Comparison of ENCODE assay signal across 8 mouse cellular contexts in the genomic region with DNA sequence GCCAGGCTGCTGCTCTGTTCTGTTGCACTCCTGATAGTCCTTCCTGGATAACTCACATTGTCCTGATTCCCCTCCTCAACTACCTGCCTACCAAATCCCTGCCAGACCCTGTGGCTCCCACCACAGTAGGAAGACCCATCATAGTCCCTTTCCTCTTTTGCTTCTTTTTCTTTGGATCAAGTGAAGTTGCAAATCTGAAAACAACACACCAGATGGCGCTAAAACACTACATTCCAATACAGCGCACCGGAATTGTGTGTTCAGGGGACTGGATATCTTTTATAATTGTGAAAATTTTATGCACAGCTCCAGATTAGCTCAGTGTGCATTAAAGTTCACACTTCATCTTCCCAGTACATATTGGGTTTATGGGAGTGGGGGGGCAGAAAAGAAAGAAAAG. TPM values are rescaled to one million over a fixed set of nuclear protein-coding genes. Genes with fewer than 3 reads are reported as not detected.
DNase-seq lines count a peak whose midpoint lies in the region; ATAC-seq and TF ChIP-seq lines count a peak whose summit lies in the region.
"Had no signal": no experiment of that assay in that cellular context is flagged by ENCODE, and none has a peak within 500 bp of the region (broad histone marks: within the 10 kb centered on the region; RNA-seq: fewer than 3 reads in every experiment).

No protein-coding gene starts in this region.

- no peak overlapping the region for H3K4me3 ChIP-seq in liver, embryonic 14.5 days (ENCODE audit: insufficient read depth in 1 of 2, low read depth in 2 of 2, low read length in 2 of 2)
- H3K4me3 ChIP-seq in liver, embryonic 11.5 days (ENCODE audit: low read depth, low read length), result no peak overlapping the region
- no peak overlapping the region for H3K4me3 ChIP-seq in forebrain, embryonic 15.5 days
- no peak overlapping the region for H3K4me3 ChIP-seq in left cerebral cortex, adult 2 months
- no peak overlapping the region for H3K4me3 ChIP-seq in neural tube, embryonic 14.5 days (ENCODE audit: low read depth, low read length)
- H3K4me3 ChIP-seq: embryonic facial prominence, embryonic 12.5 days had no signal

- under 1% methylated on average over 3 of the region's 3 CpGs for WGBS in liver, embryonic 14.5 days (ENCODE audit: insufficient replicate concordance)
- WGBS in liver, embryonic 11.5 days, result 5% methylated on average over 3 of the region's 3 CpGs
- 1% methylated on average over 3 of the region's 3 CpGs for WGBS in forebrain, embryonic 15.5 days
- 3% methylated on average over 3 of the region's 3 CpGs for WGBS in neural tube, embryonic 14.5 days

- H3K4me2 ChIP-seq in liver, embryonic 14.5 days (ENCODE audit: low read depth), result no peak overlapping the region
- H3K4me2 ChIP-seq in liver, embryonic 11.5 days, result no peak overlapping the region
- H3K4me2 ChIP-seq in forebrain, embryonic 15.5 days (replicated peaks), result no peak overlapping the region
- H3K4me2 ChIP-seq in neural tube, embryonic 14.5 days (ENCODE audit: low read depth, low read length), result no peak overlapping the region
- H3K4me2 ChIP-seq: embryonic facial prominence, embryonic 12.5 days had no signal

- ATAC-seq in liver, embryonic 14.5 days (ENCODE audit: insufficient read depth), result no peak
- no peak for ATAC-seq in liver, embryonic 11.5 days (replicated peaks; ENCODE audit: low FRiP score)
- ATAC-seq in forebrain, embryonic 15.5 days (replicated peaks), result peak; percentile 76
- peak; percentile 85 for ATAC-seq in neural tube, embryonic 14.5 days (ENCODE audit: low read depth)

- H3K9ac ChIP-seq in liver, embryonic 14.5 days (replicated peaks), result no peak overlapping the region
- H3K9ac ChIP-seq in liver, embryonic 11.5 days (ENCODE audit: low read depth, low read length), result no peak overlapping the region
- H3K9ac ChIP-seq in forebrain, embryonic 15.5 days (replicated peaks), result no peak overlapping the region
- no peak overlapping the region for H3K9ac ChIP-seq in neural tube, embryonic 14.5 days (replicated peaks; ENCODE audit: low read depth, low read length)
- H3K9ac ChIP-seq: embryonic facial prominence, embryonic 12.5 days had no signal

- no peak for DNase-seq in liver, embryonic 14.5 days (ENCODE audit: low read depth in 3 of 3, low spot score in 3 of 3)
- DNase-seq in liver, embryonic 11.5 days (ENCODE audit: low spot score), result no peak
- DNase-seq in c-Kit-positive CD71-negative TER-119-negative erythroid progenitor cells, embryonic 14.5 days (ENCODE audit: low read depth), result peak; percentile 13
- DNase-seq in left cerebral cortex, adult 2 months (ENCODE audit: extremely low spot score in 1 of 2, low spot score in 2 of 2), result peak; percentile 30 to 31
- no peak for DNase-seq in B cell, adult 2 months

- H3K27ac ChIP-seq in liver, embryonic 14.5 days, result no peak overlapping the region
- H3K27ac ChIP-seq in liver, embryonic 11.5 days (ENCODE audit: low read depth, low read length), result no peak overlapping the region
- no peak overlapping the region for H3K27ac ChIP-seq in forebrain, embryonic 15.5 days (replicated peaks)
- no peak overlapping the region for H3K27ac ChIP-seq in left cerebral cortex, adult 2 months
- no peak overlapping the region for H3K27ac ChIP-seq in neural tube, embryonic 14.5 days (ENCODE audit: low read depth, low read length)
- H3K27ac ChIP-seq: embryonic facial prominence, embryonic 12.5 days had no signal

- TF ChIP-seq EP300 in liver, embryonic 14.5 days (IDR thresholded peaks at IDR 0.05; ENCODE audit: low read depth), result no peak

- no peaks in the 10 kb centered on the region for H3K36me3 ChIP-seq in liver, embryonic 14.5 days (replicated peaks; ENCODE audit: control insufficient read depth, insufficient read depth, low read depth)
- H3K36me3 ChIP-seq in liver, embryonic 11.5 days (ENCODE audit: control insufficient read depth, insufficient read depth, low read length), result no peaks in the 10 kb centered on the region
- no peaks in the 10 kb centered on the region for H3K36me3 ChIP-seq in forebrain, embryonic 15.5 days
- H3K36me3 ChIP-seq in neural tube, embryonic 14.5 days (ENCODE audit: control insufficient read depth, insufficient read depth, low read length), result no peaks in the 10 kb centered on the region
- H3K36me3 ChIP-seq: embryonic facial prominence, embryonic 12.5 days had no signal

- intact Hi-C loops in left cerebral cortex, adult 2 months (cut with DNase I), result loop anchor here (10.0 kb wide), 2 partner anchors 329 to 1519 kb away; no protein-coding TSS in a partner anchor

- no peaks in the 10 kb centered on the region for H3K9me3 ChIP-seq in liver, embryonic 14.5 days (ENCODE audit: control insufficient read depth, low read length)
- H3K9me3 ChIP-seq in liver, embryonic 11.5 days (ENCODE audit: control insufficient read depth, low read length), result no peaks in the 10 kb centered on the region
- no peaks in the 10 kb centered on the region for H3K9me3 ChIP-seq in forebrain, embryonic 15.5 days
- H3K9me3 ChIP-seq in neural tube, embryonic 14.5 days (ENCODE audit: control insufficient read depth, low read length), result no peaks in the 10 kb centered on the region
- H3K9me3 ChIP-seq: embryonic facial prominence, embryonic 12.5 days had no signal

- TF ChIP-seq CTCF in liver, embryonic 14.5 days (IDR thresholded peaks at IDR 0.05; ENCODE audit: low read depth), result peak; percentile 44; the same call in 1 of the 2 replicates
- peak; percentile 72 for TF ChIP-seq CTCF in left cerebral cortex, adult 2 months (IDR thresholded peaks at IDR 0.05)

- H3K4me1 ChIP-seq in liver, embryonic 14.5 days (replicated peaks; ENCODE audit: control insufficient read depth in 2 of 2, insufficient read depth in 2 of 2, low read length in 1 of 2), result no peaks in the 10 kb centered on the region
- no peaks in the 10 kb centered on the region for H3K4me1 ChIP-seq in liver, embryonic 11.5 days (replicated peaks; ENCODE audit: control insufficient read depth, insufficient read depth, low read length)
- no peaks in the 10 kb centered on the region for H3K4me1 ChIP-seq in forebrain, embryonic 15.5 days
- H3K4me1 ChIP-seq in neural tube, embryonic 14.5 days (ENCODE audit: control insufficient read depth, insufficient read depth, low read length), result no peaks in the 10 kb centered on the region
- H3K4me1 ChIP-seq: embryonic facial prominence, embryonic 12.5 days had no signal

- no peaks in the 10 kb centered on the region for H3K27me3 ChIP-seq in liver, embryonic 14.5 days (ENCODE audit: control insufficient read depth, insufficient read depth, low read length)
- H3K27me3 ChIP-seq in liver, embryonic 11.5 days (replicated peaks; ENCODE audit: control insufficient read depth, insufficient read depth, low read length), result no peaks in the 10 kb centered on the region
- H3K27me3 ChIP-seq in forebrain, embryonic 15.5 days, result no peaks in the 10 kb centered on the region
- no peaks in the 10 kb centered on the region for H3K27me3 ChIP-seq in neural tube, embryonic 14.5 days (ENCODE audit: control insufficient read depth, insufficient read depth, low read length)
- H3K27me3 ChIP-seq: embryonic facial prominence, embryonic 12.5 days had no signal

RNA-seq across cellular contexts. Expression of a gene that starts 45.7 kb away (rescaled TPM):
- polyA plus RNA-seq in liver, embryonic 14.5 days (2012; rRNA removed), result 0.06 and 0.12 TPM in 2 replicates
- polyA plus RNA-seq in liver, embryonic 14.5 days (2014; fragmentation: Nextera tagmentation; extraction: Ambion mirVana), result 0.19 and 0.36 TPM in 2 replicates
- polyA plus RNA-seq in liver, embryonic 11.5 days (2014; fragmentation: Nextera tagmentation; extraction: Ambion mirVana), result not detected in 2 replicates
- polyA plus RNA-seq in forebrain, embryonic 15.5 days (2015; fragmentation: Nextera tagmentation; extraction: Ambion mirVana), result 3.9 and 4.4 TPM in 2 replicates
- 10 to 100 TPM; 16.9 to 21.8 TPM for total RNA-seq in left cerebral cortex, adult 2 months (2021)
- polyA plus RNA-seq in neural tube, embryonic 14.5 days (2014; fragmentation: Nextera tagmentation; extraction: Ambion mirVana), result 7.4 and 8.6 TPM in 2 replicates

Comparison
In these comparisons a context has a peak if more than half of its experiments do, and no peak if none do; other contexts are left out.
1. ATAC-seq: peak in forebrain, embryonic 15.5 days (single experiment) and neural tube, embryonic 14.5 days (single experiment); none in liver, embryonic 14.5 days (single experiment) and liver, embryonic 11.5 days (single experiment).
2. DNase-seq: peak in c-Kit-positive CD71-negative TER-119-negative erythroid progenitor cells, embryonic 14.5 days (single experiment) and left cerebral cortex, adult 2 months (2 of 2); none in liver, embryonic 14.5 days (0 of 3), liver, embryonic 11.5 days (single experiment) and B cell, adult 2 months (0 of 2).